Mouse (Mus musculus): ENCODE measurements around the gene Dapk1. TPM values are rescaled to one million over a fixed set of nuclear protein-coding genes. Genes with fewer than 3 reads are reported as not detected.

The Dapk1 gene
- polyA plus RNA-seq, 1 experiment from 2014 or later: 32.7 TPM

- H3K4me2 ChIP-seq: no peak overlapping the region
- H3K4me1 ChIP-seq: peaks cover 49% of the 10 kb centered on the region
- ATAC-seq (ENCODE audit: borderline replicate concordance, extremely low read depth, low FRiP score, low TSS enrichment): no peak
- no peaks in the 10 kb centered on the region for H3K36me3 ChIP-seq
- H3K9me3 ChIP-seq: no peaks in the 10 kb centered on the region
- H3K27ac ChIP-seq: peak overlapping the region; percentile 57
- no peaks in the 10 kb centered on the region for H3K27me3 ChIP-seq
- H3K9ac ChIP-seq: no peak overlapping the region
- no peak overlapping the region for H3K4me3 ChIP-seq
- WGBS: 28% methylated on average over 10 of the region's 10 CpGs
Observed at GRCm38 (mm10) chr13:60670605-60671004, 68.9 kb downstream of the Dapk1 start.

GRCm38 (mm10) chr13:60671235-60671634 is 69.5 kb downstream of the Dapk1 start:
- no peak overlapping the region for H3K4me3 ChIP-seq
- peaks cover 55% of the 10 kb centered on the region for H3K4me1 ChIP-seq
- H3K4me2 ChIP-seq: no peak overlapping the region
- WGBS: 45% methylated on average over 10 of the region's 10 CpGs
- no peak for ATAC-seq (ENCODE audit: borderline replicate concordance, extremely low read depth, low FRiP score, low TSS enrichment)
- H3K9me3 ChIP-seq: no peaks in the 10 kb centered on the region
- H3K9ac ChIP-seq: no peak overlapping the region
- H3K27ac ChIP-seq: peak overlapping the region; percentile 57
- H3K36me3 ChIP-seq: no peaks in the 10 kb centered on the region
- no peaks in the 10 kb centered on the region for H3K27me3 ChIP-seq

GRCm38 (mm10) chr13:60672287-60672686 is 70.5 kb downstream of the Dapk1 start:
- no peak for ATAC-seq (ENCODE audit: borderline replicate concordance, extremely low read depth, low FRiP score, low TSS enrichment)
- H3K27me3 ChIP-seq: no peaks in the 10 kb centered on the region
- H3K9ac ChIP-seq: no peak overlapping the region
- H3K9me3 ChIP-seq: no peaks in the 10 kb centered on the region
- no peak overlapping the region for H3K4me2 ChIP-seq
- WGBS: 52% methylated on average over 8 of the region's 8 CpGs
- H3K36me3 ChIP-seq: no peaks in the 10 kb centered on the region
- H3K4me3 ChIP-seq: no peak overlapping the region
- peaks cover 56% of the 10 kb centered on the region for H3K4me1 ChIP-seq
- peak overlapping the region; percentile 61 for H3K27ac ChIP-seq

- Histone ChIP-seq H3K9ac (no peak overlapping the region), H3K9me3 (no peaks in the 10 kb centered on the region), H3K27me3 (no peaks in the 10 kb centered on the region), H3K4me2 (no peak overlapping the region), H3K36me3 (no peaks in the 10 kb centered on the region), H3K4me3 (no peak overlapping the region), H3K27ac (peak overlapping the region; percentile 61; the same call in 1 of the 2 replicates), H3K4me1 (peaks cover 56% of the 10 kb centered on the region)
- ATAC-seq (ENCODE audit: borderline replicate concordance, extremely low read depth, low FRiP score, low TSS enrichment): no peak
- 71% methylated on average over 11 of the region's 11 CpGs for WGBS
Observed at GRCm38 (mm10) chr13:60672882-60673675, 71.3 kb downstream of the Dapk1 start.

GRCm38 (mm10) chr13:60674301-60674700 is 72.6 kb downstream of the Dapk1 start:
- ATAC-seq (ENCODE audit: borderline replicate concordance, extremely low read depth, low FRiP score, low TSS enrichment): no peak
- Histone ChIP-seq H3K4me1 (peaks cover 56% of the 10 kb centered on the region), H3K36me3 (no peaks in the 10 kb centered on the region), H3K4me3 (no peak overlapping the region), H3K4me2 (no peak overlapping the region), H3K27ac (peak overlapping the region; percentile 84), H3K9me3 (no peaks in the 10 kb centered on the region), H3K9ac (no peak overlapping the region), H3K27me3 (no peaks in the 10 kb centered on the region)
- WGBS: 9% methylated on average over 2 of the region's 2 CpGs

GRCm38 (mm10) chr13:60674911-60675310 is 73.2 kb downstream of the Dapk1 start:
- Histone ChIP-seq H3K4me1 (peaks cover 54% of the 10 kb centered on the region), H3K36me3 (no peaks in the 10 kb centered on the region), H3K27ac (peak overlapping the region; percentile 84), H3K4me3 (no peak overlapping the region), H3K9ac (no peak overlapping the region), H3K9me3 (no peaks in the 10 kb centered on the region), H3K4me2 (peak overlapping the region; percentile 11; the same call in 1 of the 2 replicates), H3K27me3 (no peaks in the 10 kb centered on the region)
- WGBS: 17% methylated on average over 9 of the region's 9 CpGs
- ATAC-seq (ENCODE audit: borderline replicate concordance, extremely low read depth, low FRiP score, low TSS enrichment): peak; percentile 25; the same call in 1 of the 2 replicates

GRCm38 (mm10) chr13:60675416-60675815 is 73.7 kb downstream of the Dapk1 start:
- no peaks in the 10 kb centered on the region for H3K9me3 ChIP-seq
- H3K9ac ChIP-seq: no peak overlapping the region
- WGBS: 52% methylated on average over 4 of the region's 4 CpGs
- no peaks in the 10 kb centered on the region for H3K36me3 ChIP-seq
- ATAC-seq (ENCODE audit: borderline replicate concordance, extremely low read depth, low FRiP score, low TSS enrichment): no peak
- H3K4me3 ChIP-seq: no peak overlapping the region
- H3K27ac ChIP-seq: peak overlapping the region; percentile 84
- peaks cover 49% of the 10 kb centered on the region for H3K4me1 ChIP-seq
- H3K27me3 ChIP-seq: no peaks in the 10 kb centered on the region
- H3K4me2 ChIP-seq: no peak overlapping the region

- Histone ChIP-seq H3K4me1 (peaks cover 30% of the 10 kb centered on the region), H3K27me3 (no peaks in the 10 kb centered on the region), H3K9me3 (no peaks in the 10 kb centered on the region), H3K27ac (no peak overlapping the region), H3K36me3 (no peaks in the 10 kb centered on the region), H3K4me2 (no peak overlapping the region), H3K9ac (no peak overlapping the region), H3K4me3 (no peak overlapping the region)
- no peak for ATAC-seq (ENCODE audit: borderline replicate concordance, extremely low read depth, low FRiP score, low TSS enrichment)
- 42% methylated on average over 6 of the region's 6 CpGs for WGBS
Observed at GRCm38 (mm10) chr13:60678912-60679311, 77.2 kb downstream of the Dapk1 start.

GRCm38 (mm10) chr13:60682714-60683695 is 81.3 kb downstream of the Dapk1 start:
- Histone ChIP-seq H3K4me1 (peaks cover 47% of the 10 kb centered on the region), H3K27me3 (no peaks in the 10 kb centered on the region), H3K27ac (peak overlapping the region; percentile 83; the same call in 1 of the 2 replicates), H3K4me2 (no peak overlapping the region), H3K4me3 (no peak overlapping the region), H3K9me3 (no peaks in the 10 kb centered on the region), H3K36me3 (no peaks in the 10 kb centered on the region), H3K9ac (no peak overlapping the region)
- no peak for ATAC-seq (ENCODE audit: borderline replicate concordance, extremely low read depth, low FRiP score, low TSS enrichment)
- 69% methylated on average over 15 of the region's 15 CpGs for WGBS

- peak overlapping the region; percentile 83 for H3K27ac ChIP-seq
- H3K36me3 ChIP-seq: no peaks in the 10 kb centered on the region
- 42% methylated on average over 10 of the region's 10 CpGs for WGBS
- peaks cover 47% of the 10 kb centered on the region for H3K4me1 ChIP-seq
- H3K4me3 ChIP-seq: no peak overlapping the region
- ATAC-seq (ENCODE audit: borderline replicate concordance, extremely low read depth, low FRiP score, low TSS enrichment): no peak
- no peaks in the 10 kb centered on the region for H3K9me3 ChIP-seq
- H3K9ac ChIP-seq: no peak overlapping the region
- no peak overlapping the region for H3K4me2 ChIP-seq
- H3K27me3 ChIP-seq: no peaks in the 10 kb centered on the region
Observed at GRCm38 (mm10) chr13:60684050-60684760, 82.5 kb downstream of the Dapk1 start.

- 73% methylated on average over 8 of the region's 8 CpGs for WGBS
Observed at GRCm38 (mm10) chr13:60684806-60685205, 83.1 kb downstream of the Dapk1 start.

More at GRCm38 (mm10) chr13:60684806-60685205, 83.1 kb downstream of the Dapk1 start:
- Histone ChIP-seq H3K4me1 (peaks cover 47% of the 10 kb centered on the region), H3K36me3 (no peaks in the 10 kb centered on the region), H3K4me2 (no peak overlapping the region), H3K9me3 (no peaks in the 10 kb centered on the region), H3K27me3 (no peaks in the 10 kb centered on the region), H3K4me3 (no peak overlapping the region), H3K9ac (no peak overlapping the region), H3K27ac (peak overlapping the region; percentile 83)
- ATAC-seq (ENCODE audit: borderline replicate concordance, extremely low read depth, low FRiP score, low TSS enrichment): peak; percentile 8; the same call in 1 of the 2 replicates

Data from lung, embryonic 15.5 days (tissue).